Mouse (Mus musculus): ENCODE results near the gene Gpc3. TPM values are rescaled to one million over a fixed set of nuclear protein-coding genes. Genes with fewer than 3 reads are reported as not detected.

Gene Gpc3
- polyA plus RNA-seq, 2 experiments = 181 to 240 TPM

DNA sequence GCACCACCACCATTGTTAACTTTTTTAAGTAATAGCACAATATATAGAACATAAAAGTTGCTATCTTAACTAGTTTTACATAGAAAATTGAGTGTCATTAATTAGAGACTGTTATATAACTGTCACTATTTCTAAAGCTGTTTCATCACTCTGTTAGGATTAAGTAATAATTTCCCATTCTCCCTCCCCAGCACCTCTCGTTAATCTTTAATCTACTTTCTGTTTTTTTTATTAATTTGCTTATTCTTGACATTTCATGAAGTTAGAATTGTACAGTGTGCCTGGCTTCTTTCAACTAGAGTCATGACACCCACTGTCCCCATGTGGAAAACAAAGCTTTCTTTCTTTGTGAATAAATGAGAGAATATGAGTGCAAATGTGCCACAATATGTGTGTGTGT lies 359.2 kb downstream of the Gpc3 start:
- Histone ChIP-seq H3K4me1 (replicated peaks; ENCODE audit: control insufficient read depth in 2 of 2, insufficient read depth in 2 of 2, low read length in 1 of 2) (no peaks in the 10 kb centered on the region), H3K27ac (no peak overlapping the region), H3K27me3 (ENCODE audit: control insufficient read depth, insufficient read depth, low read length) (no peaks in the 10 kb centered on the region), H3K4me2 (ENCODE audit: low read depth) (no peak overlapping the region), H3K9me3 (ENCODE audit: control insufficient read depth, low read length) (no peaks in the 10 kb centered on the region), H3K4me3 (ENCODE audit: insufficient read depth in 1 of 2, low read depth in 2 of 2, low read length in 2 of 2) (no peak overlapping the region), H3K36me3 (replicated peaks; ENCODE audit: control insufficient read depth, insufficient read depth, low read depth) (no peaks in the 10 kb centered on the region), H3K9ac (replicated peaks) (no peak overlapping the region)
- 48% methylated on average over 1 of the region's 1 CpGs for WGBS (ENCODE audit: insufficient replicate concordance)
- no peak for ATAC-seq (ENCODE audit: insufficient read depth)
- TF ChIP-seq EP300 (IDR thresholded peaks at IDR 0.05; ENCODE audit: low read depth) (no peak), CTCF (IDR thresholded peaks at IDR 0.05; ENCODE audit: low read depth) (no peak)
- no peak for DNase-seq (ENCODE audit: low read depth in 3 of 3, low spot score in 3 of 3)

DNA sequence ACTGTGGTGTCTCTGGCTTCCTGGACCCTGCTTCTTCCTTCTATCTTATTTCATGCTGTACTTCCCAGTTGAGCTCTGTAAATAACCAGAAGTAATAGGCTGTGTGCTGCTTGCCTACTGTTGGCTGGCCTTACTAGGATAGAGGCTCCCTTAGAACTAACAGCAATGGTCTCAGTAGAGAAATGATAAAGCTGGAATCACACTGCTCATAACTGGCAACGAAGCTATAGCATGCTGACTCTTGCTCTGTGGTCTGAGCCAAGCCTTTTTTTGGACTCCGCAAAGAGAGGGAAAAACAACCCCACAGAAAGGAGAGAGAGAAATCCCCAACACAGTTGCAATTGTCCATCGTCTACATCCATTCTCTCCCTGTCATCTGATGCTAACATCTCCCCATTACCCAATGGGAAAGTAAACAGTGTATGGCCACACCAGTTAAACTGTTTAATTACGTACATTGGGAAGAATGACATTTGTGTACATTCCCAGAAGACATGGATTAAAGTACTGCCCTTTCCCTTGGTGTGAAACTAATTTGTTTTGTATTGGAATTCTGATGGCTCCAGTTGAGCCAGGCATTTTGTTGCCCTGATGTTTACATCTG lies 368.0 kb downstream of the Gpc3 start:
- no peaks in the 10 kb centered on the region for H3K4me1 ChIP-seq (replicated peaks; ENCODE audit: control insufficient read depth in 2 of 2, insufficient read depth in 2 of 2, low read length in 1 of 2)
- H3K4me2 ChIP-seq (ENCODE audit: low read depth) = no peak overlapping the region
- no peaks in the 10 kb centered on the region for H3K9me3 ChIP-seq (ENCODE audit: control insufficient read depth, low read length)
- H3K4me3 ChIP-seq (ENCODE audit: insufficient read depth in 1 of 2, low read depth in 2 of 2, low read length in 2 of 2) = no peak overlapping the region
- 53% methylated on average over 4 of the region's 4 CpGs for WGBS (ENCODE audit: insufficient replicate concordance)
- TF ChIP-seq EP300 (IDR thresholded peaks at IDR 0.05; ENCODE audit: low read depth) = no peak
- TF ChIP-seq CTCF (IDR thresholded peaks at IDR 0.05; ENCODE audit: low read depth) = no peak
- H3K27me3 ChIP-seq (ENCODE audit: control insufficient read depth, insufficient read depth, low read length) = no peaks in the 10 kb centered on the region
- H3K36me3 ChIP-seq (replicated peaks; ENCODE audit: control insufficient read depth, insufficient read depth, low read depth) = no peaks in the 10 kb centered on the region
- no peak overlapping the region for H3K27ac ChIP-seq
- ATAC-seq (ENCODE audit: insufficient read depth) (no peak), DNase-seq (ENCODE audit: low read depth in 3 of 3, low spot score in 3 of 3) (no peak)
- H3K9ac ChIP-seq (replicated peaks) = no peak overlapping the region

DNA sequence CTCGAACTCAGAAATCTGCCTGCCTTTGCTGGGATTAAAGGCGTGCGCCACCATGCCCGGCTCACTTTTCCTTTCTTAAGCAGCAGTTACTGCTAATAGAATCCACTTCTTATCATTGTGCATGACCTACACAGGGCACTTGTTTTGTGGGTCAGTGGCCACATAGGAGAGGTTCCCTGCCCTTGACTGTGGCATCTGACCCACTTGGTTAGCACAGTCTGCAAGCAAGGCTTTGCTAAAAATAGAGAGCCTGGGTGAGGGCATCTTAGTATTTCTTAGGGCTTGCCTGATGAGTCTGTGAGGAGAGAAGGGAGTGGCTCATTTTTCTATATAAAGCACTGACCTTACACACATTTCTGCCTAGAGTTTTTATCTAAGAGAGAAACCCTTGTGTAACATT lies 376.3 kb downstream of the Gpc3 start:
- Histone ChIP-seq H3K9me3 (ENCODE audit: control insufficient read depth, low read length) (no peaks in the 10 kb centered on the region), H3K4me3 (ENCODE audit: insufficient read depth in 1 of 2, low read depth in 2 of 2, low read length in 2 of 2) (no peak overlapping the region), H3K4me1 (replicated peaks; ENCODE audit: control insufficient read depth in 2 of 2, insufficient read depth in 2 of 2, low read length in 1 of 2) (no peaks in the 10 kb centered on the region), H3K27ac (no peak overlapping the region), H3K9ac (replicated peaks) (no peak overlapping the region), H3K27me3 (ENCODE audit: control insufficient read depth, insufficient read depth, low read length) (no peaks in the 10 kb centered on the region), H3K36me3 (replicated peaks; ENCODE audit: control insufficient read depth, insufficient read depth, low read depth) (no peaks in the 10 kb centered on the region), H3K4me2 (ENCODE audit: low read depth) (no peak overlapping the region)
- 74% methylated on average over 4 of the region's 4 CpGs for WGBS (ENCODE audit: insufficient replicate concordance)
- TF ChIP-seq EP300 (IDR thresholded peaks at IDR 0.05; ENCODE audit: low read depth) (no peak), CTCF (IDR thresholded peaks at IDR 0.05; ENCODE audit: low read depth) (no peak)
- no peak for DNase-seq (ENCODE audit: low read depth in 3 of 3, low spot score in 3 of 3)
- ATAC-seq (ENCODE audit: insufficient read depth) = no peak

DNA sequence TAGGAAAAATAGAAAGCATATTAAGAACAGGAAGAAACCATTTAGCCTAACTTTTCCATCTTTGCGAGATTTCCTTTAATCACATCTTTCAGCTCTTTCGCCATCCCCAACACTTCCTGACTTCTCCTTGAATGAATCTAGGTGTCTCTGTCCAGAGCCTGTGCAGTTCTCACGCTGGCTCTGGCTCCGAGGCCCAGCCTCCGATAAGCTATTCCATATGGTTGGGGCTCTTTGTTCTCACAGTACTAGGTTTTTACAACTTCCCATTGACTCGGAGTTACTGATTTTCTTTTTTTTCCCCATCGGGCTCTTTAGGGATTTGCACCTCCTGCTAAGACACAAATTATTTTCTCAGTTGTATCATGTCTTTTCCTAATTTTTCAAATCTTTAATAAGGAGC lies 381.8 kb downstream of the Gpc3 start:
- no peak for TF ChIP-seq CTCF (IDR thresholded peaks at IDR 0.05; ENCODE audit: low read depth)
- Histone ChIP-seq H3K36me3 (replicated peaks; ENCODE audit: control insufficient read depth, insufficient read depth, low read depth) (no peaks in the 10 kb centered on the region), H3K4me3 (ENCODE audit: insufficient read depth in 1 of 2, low read depth in 2 of 2, low read length in 2 of 2) (no peak overlapping the region), H3K9ac (replicated peaks) (no peak overlapping the region), H3K9me3 (ENCODE audit: control insufficient read depth, low read length) (no peaks in the 10 kb centered on the region), H3K4me2 (ENCODE audit: low read depth) (no peak overlapping the region), H3K4me1 (replicated peaks; ENCODE audit: control insufficient read depth in 2 of 2, insufficient read depth in 2 of 2, low read length in 1 of 2) (no peaks in the 10 kb centered on the region), H3K27ac (no peak overlapping the region), H3K27me3 (ENCODE audit: control insufficient read depth, insufficient read depth, low read length) (no peaks in the 10 kb centered on the region)
- ATAC-seq (ENCODE audit: insufficient read depth) (no peak), DNase-seq (ENCODE audit: low read depth in 3 of 3, low spot score in 3 of 3) (no peak)
- 46% methylated on average over 7 of the region's 7 CpGs for WGBS (ENCODE audit: insufficient replicate concordance)

DNA sequence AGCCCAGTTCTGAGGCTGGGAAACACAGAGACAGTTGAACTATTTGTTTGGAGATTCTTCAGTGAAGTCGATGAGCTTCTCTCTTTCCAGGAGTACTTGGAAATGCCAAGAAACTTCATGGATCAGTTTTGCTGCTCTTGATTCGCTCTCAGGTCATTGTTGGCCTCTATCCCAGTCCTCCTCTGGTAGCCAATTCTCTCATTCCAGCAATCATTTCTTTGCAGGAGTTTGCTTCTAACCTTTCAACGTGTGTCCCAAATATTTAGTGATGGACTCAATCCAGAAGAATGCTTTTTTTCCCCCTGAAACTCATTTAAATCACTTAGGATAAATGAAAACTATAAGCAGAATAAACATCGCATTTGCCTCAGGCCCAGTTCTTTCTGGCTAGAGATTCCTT lies 383.0 kb downstream of the Gpc3 start:
- Histone ChIP-seq H3K4me2 (ENCODE audit: low read depth) (no peak overlapping the region), H3K4me1 (replicated peaks; ENCODE audit: control insufficient read depth in 2 of 2, insufficient read depth in 2 of 2, low read length in 1 of 2) (no peaks in the 10 kb centered on the region), H3K36me3 (replicated peaks; ENCODE audit: control insufficient read depth, insufficient read depth, low read depth) (no peaks in the 10 kb centered on the region), H3K27me3 (ENCODE audit: control insufficient read depth, insufficient read depth, low read length) (no peaks in the 10 kb centered on the region), H3K9ac (replicated peaks) (no peak overlapping the region), H3K4me3 (ENCODE audit: insufficient read depth in 1 of 2, low read depth in 2 of 2, low read length in 2 of 2) (no peak overlapping the region), H3K27ac (no peak overlapping the region), H3K9me3 (ENCODE audit: control insufficient read depth, low read length) (no peaks in the 10 kb centered on the region)
- no peak for DNase-seq (ENCODE audit: low read depth in 3 of 3, low spot score in 3 of 3)
- ATAC-seq (ENCODE audit: insufficient read depth) = no peak
- TF ChIP-seq CTCF (IDR thresholded peaks at IDR 0.05; ENCODE audit: low read depth) (no peak), EP300 (IDR thresholded peaks at IDR 0.05; ENCODE audit: low read depth) (no peak)
- WGBS (ENCODE audit: insufficient replicate concordance) = 42% methylated on average over 4 of the region's 4 CpGs

MicroRNAs within 50 kb of the gene (microRNA counts, 519-probe panel; counts per million panel counts)
- 69.9 counts per million for microRNA mmu-miR-717

Small RNAs within 50 kb of the gene (microRNA-seq; reads per million reads assigned to microRNA genes)
- not detected for gene Mir6384
- gene Mir717 = not detected

Other genes starting within 250 kb of the Gpc3 start
- 0.07 TPM in 1 of 2 replicates, not detected in the other for gene Ccdc160, start 177.2 kb upstream of the Gpc3 start, polyA plus RNA-seq (2012; rRNA removed)
- gene Ccdc160, start 177.2 kb upstream of the Gpc3 start, polyA plus RNA-seq (2014; fragmentation: Nextera tagmentation; extraction: Ambion mirVana) = 0.09 and 0.14 TPM in 2 replicates

Measured in liver, embryonic 14.5 days (tissue).